Mouse (Mus musculus) monocyte, adult 2 months (primary cell): Measurements from ENCODE around the gene Gm49358.

Experiments used
- DNase-seq, 2 experiments: peaks; one replicate each; pipeline ENCODE4 v3.0.0; 2022; ENCODE audit warnings: low spot score in 2 of 2, low read depth in 1 of 2

Gm49358 gene

GRCm38 (mm10) chr10:86862496-86862895 is 98.7 kb downstream of the Gm49358 start:
- DNase-seq: no peak

DNA sequence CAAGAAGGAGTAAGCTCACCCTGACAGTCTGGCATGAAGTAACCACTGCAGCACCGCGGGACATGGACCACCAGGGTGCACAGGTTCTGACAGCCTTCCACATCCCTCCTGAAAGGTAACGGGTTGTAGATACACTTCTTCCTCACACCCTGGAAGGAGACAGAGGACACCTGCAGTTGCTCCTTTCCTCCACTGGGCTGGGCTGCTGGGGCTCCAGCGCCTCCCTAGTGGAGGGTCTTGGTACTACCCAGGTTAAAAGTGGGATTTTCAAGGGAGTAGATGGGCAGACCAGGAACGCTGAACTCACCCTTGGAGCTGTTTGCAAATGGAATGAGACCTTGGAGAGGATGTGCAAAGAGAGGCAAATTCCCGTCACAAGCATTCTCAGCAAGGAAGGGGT is 99.7 kb downstream of the Gm49358 start:
- DNase-seq: no peak

DNA sequence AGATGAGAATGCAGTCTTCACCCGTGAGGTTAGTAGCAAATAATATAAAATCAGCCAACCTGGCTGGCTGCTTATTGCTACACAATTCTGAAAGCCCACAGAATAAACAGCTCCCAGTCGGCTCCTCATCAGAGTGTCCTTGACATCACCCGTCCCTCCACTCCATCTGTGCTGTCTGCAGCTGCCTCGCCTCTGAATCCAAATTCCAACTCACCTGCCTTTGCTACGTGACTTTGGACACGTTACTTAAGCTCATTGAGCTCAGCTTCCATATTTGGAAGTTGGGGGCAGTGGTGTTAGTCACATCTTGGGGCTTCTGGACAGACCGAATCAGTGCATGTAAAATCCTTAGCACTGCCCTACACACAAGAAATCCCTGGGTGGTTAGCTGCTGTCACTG is 108.3 kb downstream of the Gm49358 start:
- DNase-seq: no peak

GRCm38 (mm10) chr10:86872591-86872990 is 108.8 kb downstream of the Gm49358 start:
- no peak for DNase-seq

DNA sequence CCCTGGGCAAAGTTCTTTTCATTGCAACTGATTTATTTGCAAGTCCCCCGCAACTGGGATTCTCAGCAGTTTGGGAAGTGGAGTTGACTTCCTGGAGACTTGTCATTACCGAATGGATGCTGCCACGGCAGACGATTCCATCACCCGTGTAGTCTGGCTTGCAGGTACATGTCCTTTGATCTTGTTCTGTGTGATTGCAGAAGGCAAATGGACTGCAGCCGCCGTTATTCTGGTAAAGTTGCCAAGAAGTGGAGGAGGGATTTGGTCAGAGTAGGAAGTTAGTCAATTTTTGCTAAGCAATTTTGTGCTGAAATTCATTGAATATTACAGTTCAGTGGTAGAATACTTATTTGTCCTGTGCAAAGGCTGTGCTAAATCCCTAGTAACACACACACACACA is 114.9 kb downstream of the Gm49358 start:
- no peak for DNase-seq

- DNase-seq: no peak
These were observed 116.5 kb downstream of the Gm49358 start for GRCm38 (mm10) chr10:86880071-86880806.

GRCm38 (mm10) chr10:86881448-86881847 is 117.7 kb downstream of the Gm49358 start:
- no peak for DNase-seq
